Mouse (Mus musculus): ENCODE results near the gene Med12.

- peak; percentile 39 for TF ChIP-seq CTCF (IDR thresholded peaks at IDR 0.05; ENCODE audit: control insufficient read depth, insufficient read depth, low read length)
- TF ChIP-seq POLR2A (IDR thresholded peaks at IDR 0.05; ENCODE audit: borderline replicate concordance, control insufficient read depth, low read depth, low read length): no peak
Observed at GRCm38 (mm10) chrX:101329372-101330028, 55.7 kb downstream of the Med12 start.

All from bone marrow, adult 2 months (tissue).